Mouse (Mus musculus): ENCODE measurements at regions not wholly inside any gene's neighbourhood (a gene's known extent, or its start where the extent isn't known, plus 50 kb on each side); places are given as distances from the start of the nearest gene placed in this dataset.
A peak's percentile ranks its signal among the peaks of the same experiment; 100 is the strongest.

DNA sequence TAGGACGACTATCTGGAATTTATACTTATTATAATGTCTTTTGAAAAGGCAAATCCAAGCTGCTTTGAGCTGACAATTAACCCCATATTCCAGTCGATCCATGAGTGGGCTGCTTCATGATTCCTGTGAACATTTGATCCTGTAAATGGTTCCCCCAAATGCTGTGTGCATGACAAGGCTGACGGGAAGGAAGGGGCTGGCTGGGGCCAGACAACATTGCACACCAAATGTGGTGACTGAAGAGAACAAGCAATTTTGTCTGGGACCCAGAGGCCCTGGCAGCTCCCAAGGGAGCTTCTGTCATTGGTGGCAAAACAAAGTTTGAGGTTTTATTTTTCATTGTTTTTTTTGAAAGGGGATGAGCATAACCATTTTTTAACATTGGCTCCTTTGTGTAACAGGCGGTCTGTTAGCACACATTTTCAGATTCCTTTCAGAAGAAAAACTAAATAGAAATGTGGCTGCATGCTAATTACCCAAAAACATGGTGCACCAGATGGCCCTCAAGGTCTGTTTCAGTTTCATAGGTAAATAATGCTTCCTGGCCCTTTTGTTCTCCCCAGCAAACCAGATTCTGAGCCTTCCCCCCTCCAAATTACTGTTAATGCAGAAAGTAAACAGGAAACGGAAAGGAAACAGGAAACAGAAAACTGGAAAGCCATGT, 348.6 kb upstream of the Cd180 start:
- no peak for ATAC-seq (ENCODE audit: insufficient number of reproducible peaks, insufficient read depth, low FRiP score, low TSS enrichment, low read depth)
- peak overlapping the region; percentile 39; the same call in 1 of the 2 replicates for H3K27ac ChIP-seq
- no peaks in the 10 kb centered on the region for H3K9me3 ChIP-seq
- WGBS, result 44% methylated on average over 5 of the region's 5 CpGs
- H3K4me1 ChIP-seq, result peaks cover 4% of the 10 kb centered on the region; the same call in 1 of the 2 replicates
- no peak overlapping the region for H3K4me3 ChIP-seq
- no peak overlapping the region for H3K9ac ChIP-seq
- no peaks in the 10 kb centered on the region for H3K27me3 ChIP-seq
- H3K4me2 ChIP-seq, result no peak overlapping the region
- H3K36me3 ChIP-seq, result no peaks in the 10 kb centered on the region

DNA sequence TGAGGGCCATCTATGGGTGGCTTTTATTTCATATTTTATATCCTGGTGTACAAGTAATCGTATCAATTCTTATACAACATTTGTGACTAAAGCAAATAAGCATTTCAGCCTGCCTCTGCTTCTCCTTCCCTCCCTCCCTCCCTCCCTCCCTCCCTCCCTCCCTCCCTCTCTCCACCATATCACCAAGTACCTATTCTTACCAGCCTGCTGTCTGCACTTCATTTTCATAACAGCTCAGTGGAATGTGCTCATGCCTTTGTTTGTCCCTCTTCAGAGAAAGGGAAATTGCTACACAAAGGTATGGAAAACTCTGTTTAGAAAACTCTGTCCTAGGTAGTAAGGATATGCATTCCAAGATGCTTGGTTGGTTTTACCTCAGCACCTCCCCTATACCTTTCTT, 343.9 kb upstream of the Cd180 start:
- no peak overlapping the region for H3K4me2 ChIP-seq
- peaks cover 4% of the 10 kb centered on the region; the same call in 1 of the 2 replicates for H3K4me1 ChIP-seq
- H3K4me3 ChIP-seq, result no peak overlapping the region
- no peaks in the 10 kb centered on the region for H3K9me3 ChIP-seq
- no peaks in the 10 kb centered on the region for H3K36me3 ChIP-seq
- no peak overlapping the region for H3K9ac ChIP-seq
- ATAC-seq (ENCODE audit: insufficient number of reproducible peaks, insufficient read depth, low FRiP score, low TSS enrichment, low read depth), result no peak
- no peaks in the 10 kb centered on the region for H3K27me3 ChIP-seq
- 90% methylated on average over 1 of the region's 1 CpGs for WGBS
- no peak overlapping the region for H3K27ac ChIP-seq

GRCm38 (mm10) chr13:102352073-102352854, 341.1 kb upstream of the Cd180 start:
- Histone ChIP-seq H3K36me3 (no peaks in the 10 kb centered on the region), H3K9me3 (no peaks in the 10 kb centered on the region), H3K4me1 (no peaks in the 10 kb centered on the region), H3K4me3 (no peak overlapping the region), H3K4me2 (no peak overlapping the region), H3K9ac (no peak overlapping the region), H3K27ac (no peak overlapping the region), H3K27me3 (no peaks in the 10 kb centered on the region)
- 48% methylated on average over 10 of the region's 10 CpGs for WGBS
- no peak for ATAC-seq (ENCODE audit: insufficient number of reproducible peaks, insufficient read depth, low FRiP score, low TSS enrichment, low read depth)

- no peaks in the 10 kb centered on the region for H3K27me3 ChIP-seq
- no peaks in the 10 kb centered on the region for H3K4me1 ChIP-seq
- H3K27ac ChIP-seq, result no peak overlapping the region
- H3K9ac ChIP-seq, result no peak overlapping the region
- 26% methylated on average over 1 of the region's 1 CpGs for WGBS
- ATAC-seq (ENCODE audit: insufficient number of reproducible peaks, insufficient read depth, low FRiP score, low TSS enrichment, low read depth), result no peak
- no peaks in the 10 kb centered on the region for H3K36me3 ChIP-seq
- H3K9me3 ChIP-seq, result no peaks in the 10 kb centered on the region
- H3K4me3 ChIP-seq, result no peak overlapping the region
- no peak overlapping the region for H3K4me2 ChIP-seq
Measured at GRCm38 (mm10) chr13:102355569-102355968, 337.8 kb upstream of the Cd180 start.

GRCm38 (mm10) chr13:102372451-102373082, 320.8 kb upstream of the Cd180 start:
- Histone ChIP-seq H3K36me3 (no peaks in the 10 kb centered on the region), H3K9ac (no peak overlapping the region), H3K9me3 (no peaks in the 10 kb centered on the region), H3K4me1 (peaks cover 6% of the 10 kb centered on the region; the same call in 1 of the 2 replicates), H3K27ac (no peak overlapping the region), H3K4me3 (no peak overlapping the region), H3K27me3 (no peaks in the 10 kb centered on the region), H3K4me2 (no peak overlapping the region)
- 54% methylated on average over 4 of the region's 4 CpGs for WGBS
- no peak for ATAC-seq (ENCODE audit: insufficient number of reproducible peaks, insufficient read depth, low FRiP score, low TSS enrichment, low read depth)

DNA sequence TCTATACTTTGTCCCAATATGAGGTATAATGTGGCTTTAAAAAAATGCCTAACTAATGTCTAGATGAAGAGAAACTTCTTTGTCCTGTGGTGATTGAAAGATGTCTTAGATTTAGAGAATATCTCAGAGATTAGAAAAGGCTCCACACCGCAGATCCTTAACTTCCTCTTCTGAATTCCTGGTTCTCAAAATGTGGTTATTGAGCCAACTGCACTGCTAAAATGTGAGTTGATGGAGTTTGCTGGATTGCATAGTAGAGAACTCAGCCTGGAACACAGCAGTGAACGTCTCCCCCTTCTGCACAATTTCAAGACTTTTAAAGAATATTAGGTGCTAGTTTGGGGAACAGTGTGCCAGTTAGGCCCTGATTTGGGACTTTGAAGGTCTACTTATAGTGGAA, 312.7 kb upstream of the Cd180 start:
- Histone ChIP-seq H3K36me3 (no peaks in the 10 kb centered on the region), H3K4me3 (no peak overlapping the region), H3K27ac (no peak overlapping the region), H3K4me2 (no peak overlapping the region), H3K4me1 (no peaks in the 10 kb centered on the region), H3K27me3 (no peaks in the 10 kb centered on the region), H3K9me3 (no peaks in the 10 kb centered on the region), H3K9ac (no peak overlapping the region)
- no peak for ATAC-seq (ENCODE audit: insufficient number of reproducible peaks, insufficient read depth, low FRiP score, low TSS enrichment, low read depth)
- 77% methylated on average over 2 of the region's 2 CpGs for WGBS

DNA sequence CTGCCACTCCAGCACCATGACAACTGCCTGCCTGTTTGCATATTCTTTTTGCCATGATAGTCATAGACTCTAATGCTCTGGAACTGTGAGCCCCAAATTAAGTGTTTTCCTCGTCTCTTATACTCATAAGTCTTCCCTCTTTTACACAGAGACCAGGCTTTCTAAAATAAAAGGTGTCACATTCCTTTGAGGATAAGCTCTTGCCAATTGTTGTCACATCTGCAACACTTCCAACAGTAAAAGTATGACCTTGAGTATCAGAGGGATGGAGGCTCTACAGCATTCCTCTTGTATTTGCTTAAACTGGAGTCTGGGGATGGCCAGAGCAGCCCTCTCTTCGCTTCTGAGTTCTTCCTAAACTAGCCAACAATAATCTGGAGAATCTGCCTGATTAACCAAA, 301.4 kb upstream of the Cd180 start:
- Histone ChIP-seq H3K4me2 (no peak overlapping the region), H3K9ac (no peak overlapping the region), H3K4me3 (no peak overlapping the region), H3K4me1 (0 out of 2 replicates have a peak, but pooled peaks cover 7% of the 10 kb centered on the region), H3K36me3 (no peaks in the 10 kb centered on the region), H3K9me3 (no peaks in the 10 kb centered on the region), H3K27ac (no peak overlapping the region), H3K27me3 (no peaks in the 10 kb centered on the region)
- no peak for ATAC-seq (ENCODE audit: insufficient number of reproducible peaks, insufficient read depth, low FRiP score, low TSS enrichment, low read depth)
- WGBS, result 79% methylated on average over 2 of the region's 2 CpGs

DNA sequence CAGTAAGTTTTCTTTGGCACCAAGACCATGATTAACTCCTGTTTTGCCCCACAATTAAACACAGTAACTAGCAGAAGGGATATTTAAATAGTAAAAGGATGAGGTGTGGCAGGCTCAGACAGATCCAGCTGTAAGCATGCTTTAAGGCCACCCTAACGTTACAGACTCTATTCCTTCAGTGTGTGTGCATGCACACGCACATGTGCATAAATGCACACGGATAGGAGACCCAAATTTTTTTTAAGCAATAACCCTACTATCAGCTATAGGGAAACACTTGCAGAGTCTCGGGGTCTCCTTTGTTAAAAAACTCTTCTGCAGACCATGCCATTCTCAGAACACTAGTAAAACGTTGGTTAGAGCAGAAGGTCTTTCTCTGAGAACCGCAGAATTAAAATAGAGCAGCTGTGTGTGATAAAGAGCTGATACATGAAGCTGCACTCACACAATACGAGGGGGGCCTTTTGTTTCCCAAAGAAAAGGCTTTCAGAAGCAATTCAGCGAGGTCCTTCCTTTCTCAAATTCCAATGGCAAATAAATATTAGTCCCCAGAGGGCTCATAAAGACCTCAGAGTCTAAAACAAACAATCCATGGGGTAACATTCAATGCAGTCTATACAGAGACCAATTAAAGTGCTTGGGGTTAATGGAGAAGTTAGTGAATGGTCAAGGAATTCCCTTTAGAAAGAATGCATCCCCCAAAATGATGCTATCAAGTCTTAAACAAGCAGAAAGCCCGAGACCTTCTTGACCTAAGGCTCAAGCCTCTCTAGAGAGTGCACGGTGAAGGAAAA, 300.3 kb upstream of the Cd180 start:
- H3K27ac ChIP-seq, result no peak overlapping the region

GRCm38 (mm10) chr13:102393662-102393970, 299.7 kb upstream of the Cd180 start:
- Histone ChIP-seq H3K36me3 (no peaks in the 10 kb centered on the region), H3K4me3 (no peak overlapping the region), H3K9ac (no peak overlapping the region), H3K4me1 (0 out of 2 replicates have a peak, but pooled peaks cover 7% of the 10 kb centered on the region), H3K4me2 (no peak overlapping the region), H3K9me3 (no peaks in the 10 kb centered on the region), H3K27me3 (no peaks in the 10 kb centered on the region), H3K27ac (no peak overlapping the region)
- 55% methylated on average over 2 of the region's 2 CpGs for WGBS
- ATAC-seq (ENCODE audit: insufficient number of reproducible peaks, insufficient read depth, low FRiP score, low TSS enrichment, low read depth), result no peak

More for the DNA sequence above, 300.3 kb upstream of the Cd180 start:
- Histone ChIP-seq H3K9ac (no peak overlapping the region), H3K27me3 (no peaks in the 10 kb centered on the region), H3K36me3 (no peaks in the 10 kb centered on the region), H3K4me1 (0 out of 2 replicates have a peak, but pooled peaks cover 7% of the 10 kb centered on the region), H3K4me3 (no peak overlapping the region), H3K9me3 (no peaks in the 10 kb centered on the region), H3K4me2 (no peak overlapping the region)
- WGBS, result 45% methylated on average over 10 of the region's 10 CpGs
- no peak for ATAC-seq (ENCODE audit: insufficient number of reproducible peaks, insufficient read depth, low FRiP score, low TSS enrichment, low read depth)

DNA sequence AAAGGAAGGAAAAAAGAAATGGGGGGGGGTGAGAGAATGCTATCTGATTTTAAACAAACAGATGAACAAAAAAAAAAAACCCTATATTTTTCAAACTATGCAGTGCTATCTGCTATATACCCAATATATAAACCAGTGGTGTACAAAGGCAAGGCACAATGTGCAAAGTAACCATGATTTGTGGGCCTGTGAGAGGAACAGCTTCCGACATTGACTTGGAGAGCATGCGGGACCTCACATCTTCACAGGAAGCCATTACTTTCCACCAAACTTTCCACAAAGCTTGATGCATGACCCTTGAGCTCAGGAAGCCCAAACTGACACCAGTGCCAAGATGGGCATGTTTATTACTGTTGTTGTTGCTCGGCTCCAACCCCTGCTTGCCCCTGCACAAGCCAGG, 299.3 kb upstream of the Cd180 start:
- Histone ChIP-seq H3K9ac (no peak overlapping the region), H3K36me3 (no peaks in the 10 kb centered on the region), H3K4me3 (no peak overlapping the region), H3K27me3 (no peaks in the 10 kb centered on the region), H3K4me1 (0 out of 2 replicates have a peak, but pooled peaks cover 7% of the 10 kb centered on the region), H3K27ac (no peak overlapping the region), H3K4me2 (no peak overlapping the region), H3K9me3 (no peaks in the 10 kb centered on the region)
- no peak for ATAC-seq (ENCODE audit: insufficient number of reproducible peaks, insufficient read depth, low FRiP score, low TSS enrichment, low read depth)
- 92% methylated on average over 3 of the region's 3 CpGs for WGBS

- no peak for ATAC-seq (ENCODE audit: insufficient number of reproducible peaks, insufficient read depth, low FRiP score, low TSS enrichment, low read depth)
- no peaks in the 10 kb centered on the region for H3K9me3 ChIP-seq
- no peak overlapping the region for H3K9ac ChIP-seq
- H3K4me3 ChIP-seq, result no peak overlapping the region
- no peaks in the 10 kb centered on the region for H3K36me3 ChIP-seq
- no peak overlapping the region for H3K4me2 ChIP-seq
- H3K27me3 ChIP-seq, result no peaks in the 10 kb centered on the region
- 90% methylated on average over 4 of the region's 4 CpGs for WGBS
- H3K27ac ChIP-seq, result no peak overlapping the region
- 0 out of 2 replicates have a peak, but pooled peaks cover 7% of the 10 kb centered on the region for H3K4me1 ChIP-seq
Measured at GRCm38 (mm10) chr13:102397411-102397810, 295.9 kb upstream of the Cd180 start.
